Mouse (Mus musculus): ENCODE results near the gene Hist1h4h. TPM values are rescaled to one million over a fixed set of nuclear protein-coding genes. Genes with fewer than 3 reads are reported as not detected.
"Not testable (repeated sequence)": the region's sequence is repeated elsewhere in the genome, so short reads cannot be mapped to it uniquely, and the experiment has no call there.

Hist1h4h gene
- polyA plus RNA-seq, 1 experiment = 150 TPM

GRCm38 (mm10) chr13:23573898-23574524, 43.2 kb downstream of the Hist1h4h start, which contains the start of the genes Hist1h2bf and Hist1h2ad:
Gene Hist1h2bf, minus strand, starts transcription at chr13:23574196.
Gene Hist1h2ad, plus strand, starts transcription at chr13:23574381.
- peak; percentile 89 for DNase-seq
- TF ChIP-seq POLR2A (IDR thresholded peaks at IDR 0.05; ENCODE audit: control insufficient read depth, extremely low read depth, insufficient read depth, low read length, poor library complexity) = peak; percentile 24; the same call in 1 of the 2 replicates
- not testable (repeated sequence) for H3K4me1 ChIP-seq (replicated peaks; ENCODE audit: control insufficient read depth, insufficient read depth, low read length); H3K27me3 ChIP-seq (ENCODE audit: control insufficient read depth, insufficient read depth, low read length); H3K36me3 ChIP-seq (ENCODE audit: control insufficient read depth, insufficient read depth, low read length)
- Histone ChIP-seq H3K4me3 (ENCODE audit: control insufficient read depth, insufficient read depth, low read length) (peak within 1 kb of the TSS; percentile 55), H3K27ac (ENCODE audit: control insufficient read depth, insufficient read depth, low read length) (peak within 1 kb of the TSS; percentile 94)
- WGBS = 0% methylated on average over 40 of the region's 42 CpGs

GRCm38 (mm10) chr13:23574546-23575170, 43.8 kb downstream of the Hist1h4h start:
- Histone ChIP-seq H3K27ac (ENCODE audit: control insufficient read depth, insufficient read depth, low read length) (peak overlapping the region; percentile 94), H3K4me3 (ENCODE audit: control insufficient read depth, insufficient read depth, low read length) (peak overlapping the region; percentile 47)
- DNase-seq; H3K27me3 ChIP-seq (ENCODE audit: control insufficient read depth, insufficient read depth, low read length); H3K36me3 ChIP-seq (ENCODE audit: control insufficient read depth, insufficient read depth, low read length); H3K4me1 ChIP-seq (replicated peaks; ENCODE audit: control insufficient read depth, insufficient read depth, low read length): not testable (repeated sequence)
- WGBS = under 1% methylated on average over 13 of the region's 39 CpGs

GRCm38 (mm10) chr13:23575271-23575851, 44.5 kb downstream of the Hist1h4h start, which contains the start of gene Hist1h3d:
Gene Hist1h3d, plus strand, starts transcription at chr13:23575763.
- no peak for DNase-seq
- peak within 1 kb of the TSS; percentile 94 for H3K27ac ChIP-seq (ENCODE audit: control insufficient read depth, insufficient read depth, low read length)
- H3K4me3 ChIP-seq (ENCODE audit: control insufficient read depth, insufficient read depth, low read length) = peak within 1 kb of the TSS; percentile 47
- WGBS = under 1% methylated on average over 18 of the region's 18 CpGs
- H3K36me3 ChIP-seq (ENCODE audit: control insufficient read depth, insufficient read depth, low read length) = no peaks in the 10 kb centered on the region
- H3K4me1 ChIP-seq (replicated peaks; ENCODE audit: control insufficient read depth, insufficient read depth, low read length) = peaks cover 3% of the 10 kb centered on the region
- TF ChIP-seq POLR2A (IDR thresholded peaks at IDR 0.05; ENCODE audit: control insufficient read depth, extremely low read depth, insufficient read depth, low read length, poor library complexity) (no peak), CTCF (IDR thresholded peaks at IDR 0.05; ENCODE audit: borderline replicate concordance, control insufficient read depth, extremely low read depth, insufficient read depth, low read length, poor library complexity) (no peak)
- H3K27me3 ChIP-seq (ENCODE audit: control insufficient read depth, insufficient read depth, low read length) = no peaks in the 10 kb centered on the region

GRCm38 (mm10) chr13:23575864-23576313, 45.0 kb downstream of the Hist1h4h start:
- DNase-seq; H3K27me3 ChIP-seq (ENCODE audit: control insufficient read depth, insufficient read depth, low read length); H3K4me1 ChIP-seq (replicated peaks; ENCODE audit: control insufficient read depth, insufficient read depth, low read length); H3K36me3 ChIP-seq (ENCODE audit: control insufficient read depth, insufficient read depth, low read length): not testable (repeated sequence)
- 1% methylated on average over 17 of the region's 40 CpGs for WGBS
- H3K4me3 ChIP-seq (ENCODE audit: control insufficient read depth, insufficient read depth, low read length) = peak overlapping the region; percentile 43
- H3K27ac ChIP-seq (ENCODE audit: control insufficient read depth, insufficient read depth, low read length) = peak overlapping the region; percentile 49

GRCm38 (mm10) chr13:23576351-23576881, 45.6 kb downstream of the Hist1h4h start:
- TF ChIP-seq POLR2A (IDR thresholded peaks at IDR 0.05; ENCODE audit: control insufficient read depth, extremely low read depth, insufficient read depth, low read length, poor library complexity) (no peak), CTCF (IDR thresholded peaks at IDR 0.05; ENCODE audit: borderline replicate concordance, control insufficient read depth, extremely low read depth, insufficient read depth, low read length, poor library complexity) (no peak)
- H3K27ac ChIP-seq (ENCODE audit: control insufficient read depth, insufficient read depth, low read length) = no peak overlapping the region; the same call in 1 of the 2 replicates
- no peaks in the 10 kb centered on the region for H3K36me3 ChIP-seq (ENCODE audit: control insufficient read depth, insufficient read depth, low read length)
- WGBS = 53% methylated on average over 7 of the region's 7 CpGs
- no peak overlapping the region for H3K4me3 ChIP-seq (ENCODE audit: control insufficient read depth, insufficient read depth, low read length)
- DNase-seq = no peak
- H3K27me3 ChIP-seq (ENCODE audit: control insufficient read depth, insufficient read depth, low read length) = no peaks in the 10 kb centered on the region
- peaks cover 3% of the 10 kb centered on the region for H3K4me1 ChIP-seq (replicated peaks; ENCODE audit: control insufficient read depth, insufficient read depth, low read length)

- 69% methylated on average over 6 of the region's 6 CpGs for WGBS
- no peak for TF ChIP-seq POLR2A (IDR thresholded peaks at IDR 0.05; ENCODE audit: control insufficient read depth, extremely low read depth, insufficient read depth, low read length, poor library complexity)
- no peak for TF ChIP-seq CTCF (IDR thresholded peaks at IDR 0.05; ENCODE audit: borderline replicate concordance, control insufficient read depth, extremely low read depth, insufficient read depth, low read length, poor library complexity)
- H3K4me3 ChIP-seq (ENCODE audit: control insufficient read depth, insufficient read depth, low read length) = no peak overlapping the region
Measured at GRCm38 (mm10) chr13:23576906-23577639, 46.2 kb downstream of the Hist1h4h start.

More at GRCm38 (mm10) chr13:23576906-23577639, 46.2 kb downstream of the Hist1h4h start:
- Histone ChIP-seq H3K27ac (ENCODE audit: control insufficient read depth, insufficient read depth, low read length) (no peak overlapping the region; the same call in 1 of the 2 replicates), H3K4me1 (replicated peaks; ENCODE audit: control insufficient read depth, insufficient read depth, low read length) (peaks cover 6% of the 10 kb centered on the region), H3K27me3 (ENCODE audit: control insufficient read depth, insufficient read depth, low read length) (no peaks in the 10 kb centered on the region), H3K36me3 (ENCODE audit: control insufficient read depth, insufficient read depth, low read length) (no peaks in the 10 kb centered on the region)
- DNase-seq = no peak
